Mouse (Mus musculus) lung, embryonic 16.5 days (tissue): ENCODE data around the gene Kcnab1. TPM values are rescaled to one million over a fixed set of nuclear protein-coding genes. Genes with fewer than 3 reads are reported as not detected.

Experiments used
- ATAC-seq: fragments of 200-750 bp; cut with Nextera tagmentation; 2 replicates; pipeline ENCODE4 v1.8.0; 2017; ENCODE audit warnings: low read depth, mild to moderate bottlenecking, moderate library complexity
- H3K27ac ChIP-seq: fragments of 300-500 bp; sonication (generic); 2 replicates; pipeline ENCODE4 v1.5.1; 2014; ENCODE audit warnings: mild to moderate bottlenecking, control low read depth, low read length
- H3K27me3 ChIP-seq: fragments of 300-500 bp; sonication (generic); 2 replicates; pipeline ENCODE4 v1.6.1; 2014; ENCODE audit warnings: low read depth, low read length, mixed read lengths; ENCODE audit not compliant: control insufficient read depth, insufficient read depth
- H3K36me3 ChIP-seq: fragments of 300-500 bp; sonication (generic); 2 replicates; pipeline ENCODE4 v1.6.1; 2014; ENCODE audit warnings: low read length; ENCODE audit not compliant: control insufficient read depth, insufficient read depth
- H3K4me1 ChIP-seq: fragments of 300-500 bp; sonication (generic); replicated peaks from 2 replicates; pipeline ENCODE4 v1.6.1; 2014; ENCODE audit warnings: low read length, mixed read lengths; ENCODE audit not compliant: control insufficient read depth, insufficient read depth
- H3K4me2 ChIP-seq: fragments of 300-500 bp; sonication (generic); 2 replicates; pipeline ENCODE4 v1.6.1; 2014; ENCODE audit warnings: low read depth, low read length, control low read depth
- H3K4me3 ChIP-seq: fragments of 300-500 bp; sonication (generic); 2 replicates; pipeline ENCODE4 v1.5.1; 2014; ENCODE audit warnings: mild to moderate bottlenecking, low read length, control low read depth
- H3K9ac ChIP-seq: fragments of 300-500 bp; sonication (generic); 2 replicates; pipeline ENCODE4 v1.6.1; 2014; ENCODE audit warnings: low read length, control low read depth
- H3K9me3 ChIP-seq: fragments of 300-500 bp; sonication (generic); 2 replicates; pipeline ENCODE4 v1.6.1; 2016; ENCODE audit warnings: low read length; ENCODE audit not compliant: control insufficient read depth
- WGBS: fragments of 180-500 bp; shearing (Covaris S2); extraction: QIAGEN DNeasy Blood & Tissue Kit; methylation state at CpG from one replicate; pipeline ENCODE4 v1.1.7; 2014; 5-methylcytosine and 5-hydroxymethylcytosine counted together
- polyA plus RNA-seq: library from polyadenylated mRNA; unstranded; fragments of >200 nt; fragmentation: Nextera tagmentation; extraction: Ambion mirVana; gene quantifications from 2 replicates; pipeline ENCODE4 v1.2.1, GENCODE M21; 2015

Gene Kcnab1
- polyA plus RNA-seq, 1 experiment from 2014 or later: 2.3 TPM

GRCm38 (mm10) chr3:65416571-65416970, 307.4 kb downstream of the Kcnab1 start:
- H3K4me1 ChIP-seq: no peaks in the 10 kb centered on the region
- no peak overlapping the region for H3K4me3 ChIP-seq

DNA sequence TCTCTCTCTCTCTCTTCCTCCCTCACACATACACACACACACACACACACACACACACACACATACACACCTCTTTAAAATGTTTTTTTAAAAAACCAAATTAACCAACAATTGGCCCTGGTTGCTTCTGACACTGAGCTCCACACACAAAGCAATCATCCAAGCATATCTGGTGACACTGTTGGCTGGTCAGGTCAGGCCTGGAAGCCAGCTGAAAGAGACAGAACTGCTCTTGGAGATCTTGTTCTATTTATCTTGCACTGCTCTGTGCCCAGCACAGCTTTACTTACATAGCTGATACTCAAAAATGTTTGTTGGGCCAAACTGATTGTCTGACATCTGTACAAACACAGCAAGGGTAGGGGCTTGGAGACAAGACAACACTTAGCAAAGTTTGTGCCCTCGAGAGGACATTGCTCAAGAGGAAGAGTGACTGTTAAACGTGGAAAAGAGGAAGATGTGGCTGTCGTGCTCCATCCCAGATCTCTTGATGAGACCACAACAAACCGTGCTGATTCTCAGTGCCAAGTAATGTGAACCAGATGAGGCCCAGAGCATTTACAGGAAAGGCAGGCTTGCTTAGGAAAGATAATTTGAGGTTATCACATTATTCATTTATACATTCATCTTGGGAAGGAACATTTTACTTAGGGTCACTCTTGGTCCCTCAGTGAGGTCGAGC, 308.9 kb downstream of the Kcnab1 start:
- Histone ChIP-seq H3K36me3 (no peaks in the 10 kb centered on the region), H3K4me3 (no peak overlapping the region), H3K27ac (no peak overlapping the region), H3K9ac (no peak overlapping the region), H3K27me3 (no peaks in the 10 kb centered on the region), H3K9me3 (no peaks in the 10 kb centered on the region), H3K4me1 (no peaks in the 10 kb centered on the region), H3K4me2 (no peak overlapping the region)
- WGBS: 42% methylated on average over 5 of the region's 5 CpGs
- ATAC-seq: no peak

More at GRCm38 (mm10) chr3:65416571-65416970, 307.4 kb downstream of the Kcnab1 start:
- H3K27ac ChIP-seq: no peak overlapping the region
- H3K9me3 ChIP-seq: no peaks in the 10 kb centered on the region
- no peak overlapping the region for H3K9ac ChIP-seq
- H3K36me3 ChIP-seq: no peaks in the 10 kb centered on the region
- no peaks in the 10 kb centered on the region for H3K27me3 ChIP-seq
- no peak overlapping the region for H3K4me2 ChIP-seq
- no peak for ATAC-seq

GRCm38 (mm10) chr3:65419706-65420105, 310.5 kb downstream of the Kcnab1 start:
- H3K9ac ChIP-seq: no peak overlapping the region
- no peak overlapping the region for H3K4me3 ChIP-seq
- H3K36me3 ChIP-seq: no peaks in the 10 kb centered on the region
- 84% methylated on average over 3 of the region's 3 CpGs for WGBS
- no peaks in the 10 kb centered on the region for H3K9me3 ChIP-seq
- no peak overlapping the region for H3K27ac ChIP-seq
- no peaks in the 10 kb centered on the region for H3K27me3 ChIP-seq
- ATAC-seq: no peak
- no peak overlapping the region for H3K4me2 ChIP-seq
- no peaks in the 10 kb centered on the region for H3K4me1 ChIP-seq
